Mouse (Mus musculus) left cerebral cortex, adult 2 months (tissue): ENCODE data around the gene Slc26a1. TPM values are rescaled to one million over a fixed set of nuclear protein-coding genes. Genes with fewer than 3 reads are reported as not detected.

Experiments
- DNase-seq, 2 experiments: peaks; one replicate each; pipeline ENCODE4 v3.0.0; 2021 to 2022; ENCODE audit warnings: low spot score in 2 of 2, mixed read lengths in 1 of 2; ENCODE audit errors: extremely low spot score in 1 of 2
- H3K27ac ChIP-seq: fragments of 200-600 bp; 2 replicates; pipeline ENCODE4 v1.8.1; 2022
- H3K4me3 ChIP-seq: fragments of 200-600 bp; 2 replicates; pipeline ENCODE4 v1.8.1; 2022
- CTCF ChIP-seq: fragments of 200-600 bp; IDR thresholded peaks from 2 replicates; pipeline ENCODE4 v1.8.1; 2022; ENCODE audit warnings: antibody characterized with exemption, mild to moderate bottlenecking, moderate library complexity
- intact Hi-C: fragments of 180-260 bp; cut with DNase I; formaldehyde crosslinking; loops from one replicate; pipeline ENCODE4 v1.15.1; 2025
- total RNA-seq, 2 experiments: library from RNA; stranded (reverse); gene quantifications; 2 replicates each; pipeline ENCODE4 v1.2.3; 2021

Slc26a1 gene
- total RNA-seq, 2 experiments from 2014 or later, result 0.89 to 1.4 TPM

DNA sequence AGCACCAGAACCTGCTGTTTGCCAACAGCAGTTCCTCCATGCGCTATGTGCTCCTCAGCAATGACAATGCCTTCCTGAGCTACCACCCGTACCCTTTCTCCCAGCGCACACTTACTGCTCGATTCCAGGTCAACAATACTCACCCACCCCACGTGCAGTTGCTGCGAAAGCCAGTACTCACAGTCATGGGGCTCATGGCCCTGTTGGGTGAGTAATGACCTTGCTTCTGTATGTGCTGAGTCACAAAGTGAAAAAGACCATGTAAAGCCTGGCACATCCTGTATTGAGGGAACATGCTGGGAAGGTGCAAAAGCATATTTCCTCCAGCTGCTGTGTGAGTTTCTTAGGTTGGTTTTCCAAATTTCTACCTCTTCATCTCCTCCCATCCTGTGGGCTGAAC is 5.5 kb upstream of the Slc26a1 start:
- Histone ChIP-seq H3K4me3 (no peak overlapping the region), H3K27ac (no peak overlapping the region)
- intact Hi-C loops, result no loop called here
- no peak for TF ChIP-seq CTCF
- no peak for DNase-seq

DNA sequence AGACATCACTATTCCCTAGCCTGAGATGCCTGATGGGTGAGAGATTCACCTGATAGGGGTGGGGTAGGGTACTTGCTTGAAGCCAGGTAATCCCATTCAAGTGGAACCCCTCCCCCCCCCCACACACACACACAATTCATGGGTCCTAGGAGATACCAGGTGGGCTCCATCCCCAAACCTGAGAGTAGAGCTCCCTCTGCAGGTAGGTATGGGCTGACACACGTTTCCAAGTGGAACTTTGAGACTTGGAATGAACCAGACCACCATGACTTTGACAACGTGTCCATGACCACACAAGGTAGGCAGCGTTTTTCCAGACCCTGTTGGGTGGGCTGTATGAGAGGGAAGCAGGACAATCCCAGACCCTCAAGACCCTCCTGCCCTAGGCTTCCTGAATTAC is 4.5 kb upstream of the Slc26a1 start:
- H3K27ac ChIP-seq, result no peak overlapping the region
- no peak for DNase-seq
- no peak overlapping the region for H3K4me3 ChIP-seq
- peak; percentile 43 for TF ChIP-seq CTCF
- intact Hi-C loops, result no loop called here

DNA sequence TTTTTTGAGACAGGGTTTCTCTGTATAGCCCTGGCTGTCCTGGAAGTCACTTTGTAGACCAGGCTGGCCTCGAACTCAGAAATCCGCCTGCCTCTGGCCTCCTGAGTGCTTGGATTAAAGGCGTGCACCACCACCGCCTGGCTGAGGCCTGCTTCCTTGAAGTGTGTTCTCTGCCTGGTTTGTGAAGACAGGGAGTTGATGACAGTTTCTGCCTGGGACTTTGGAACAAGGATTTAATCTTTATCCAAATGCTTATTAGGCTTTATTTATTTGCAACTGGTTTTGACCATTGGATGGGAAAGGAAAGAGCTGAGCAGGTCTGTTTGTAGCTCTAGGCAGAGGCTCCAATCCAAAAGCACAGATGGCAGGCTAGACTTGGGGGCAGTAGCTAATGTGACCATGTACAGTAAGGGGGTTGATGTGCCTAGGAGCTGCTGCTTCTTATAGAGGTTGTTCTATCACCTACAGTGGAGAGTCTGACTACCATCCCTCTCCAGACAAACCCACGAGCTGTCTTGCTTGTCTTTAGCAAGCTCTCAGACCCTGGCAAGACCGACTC is 3.0 kb upstream of the Slc26a1 start:
- TF ChIP-seq CTCF, result no peak
- no peak overlapping the region for H3K4me3 ChIP-seq
- intact Hi-C loops, result no loop called here
- DNase-seq, result no peak
- no peak overlapping the region; the same call in 1 of the 2 replicates for H3K27ac ChIP-seq

DNA sequence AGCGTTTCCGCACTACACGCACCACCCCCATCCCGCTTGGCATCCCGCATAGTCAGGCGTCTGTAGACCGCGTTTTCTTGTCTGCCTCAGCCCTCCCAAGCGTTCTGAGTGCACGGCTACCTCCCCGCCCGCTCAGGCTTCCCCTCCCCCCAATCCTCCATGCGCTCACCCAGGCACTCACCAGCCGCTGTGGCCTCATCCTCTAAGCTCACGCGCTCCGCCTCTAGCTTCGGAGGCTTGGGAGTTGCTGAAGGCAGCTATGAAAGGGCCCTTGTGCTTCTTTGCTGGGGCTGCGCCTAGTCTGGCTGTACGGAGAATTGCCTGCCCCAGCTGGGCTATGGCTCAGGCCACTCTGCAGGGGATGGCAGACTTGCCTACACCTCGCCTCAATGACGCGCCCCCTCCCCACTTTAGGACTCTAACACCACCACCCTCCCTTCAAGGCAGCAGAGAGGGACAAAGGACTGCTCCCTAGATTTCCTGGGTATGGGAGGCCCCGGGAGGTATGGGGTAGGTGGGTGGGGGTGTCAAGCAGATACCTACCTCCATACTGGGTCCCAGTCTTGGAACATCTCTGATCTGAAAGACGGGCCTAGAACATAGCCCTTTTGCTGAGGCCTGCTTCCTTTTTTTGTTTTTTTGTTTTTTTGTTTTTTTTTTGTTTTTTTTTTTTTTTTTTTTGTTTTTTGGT is 2.4 kb upstream of the Slc26a1 start:
- peak; percentile 78 to 85 for DNase-seq
- intact Hi-C loops, result no loop called here
- TF ChIP-seq CTCF, result no peak; the same call in 1 of the 2 replicates
- H3K4me3 ChIP-seq, result peak overlapping the region; percentile 28
- peak overlapping the region; percentile 90 for H3K27ac ChIP-seq

DNA sequence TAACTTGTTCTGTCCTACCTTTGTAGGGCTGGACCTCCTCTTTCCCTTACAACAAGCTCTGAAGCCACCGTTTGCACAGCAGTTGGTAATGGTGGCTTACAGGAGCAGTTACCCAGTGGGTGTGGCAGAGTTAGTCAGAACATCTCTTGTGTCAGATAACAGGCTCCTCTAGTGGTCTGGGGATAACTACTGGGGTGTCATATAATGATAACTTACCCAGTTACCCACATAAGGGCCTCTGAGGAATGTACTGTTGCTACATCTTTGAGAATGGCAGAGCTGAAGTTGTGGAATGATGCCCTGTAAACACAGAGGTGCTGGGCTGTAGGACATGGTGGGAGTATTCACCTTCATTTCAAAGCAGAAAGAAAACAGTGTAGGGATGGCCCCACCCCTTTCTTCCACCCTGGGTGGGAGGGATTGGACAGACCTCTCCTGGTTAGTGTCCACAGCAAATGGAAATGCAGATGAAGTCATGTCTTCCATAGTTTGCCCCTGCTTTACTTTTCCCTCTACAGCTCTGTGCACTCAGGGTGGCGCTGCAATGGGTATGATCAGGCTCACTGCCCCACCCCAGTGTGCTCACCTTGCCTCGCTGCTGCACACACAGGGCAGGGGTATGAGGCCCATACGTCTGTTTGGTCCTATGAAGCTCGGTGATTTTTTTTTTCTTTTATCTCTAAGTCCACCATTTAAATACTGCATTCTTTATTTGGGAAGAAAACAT is 1.6 kb upstream of the Slc26a1 start:
- intact Hi-C loops, result no loop called here
- DNase-seq, result no peak
- H3K27ac ChIP-seq, result peak overlapping the region; percentile 90
- TF ChIP-seq CTCF, result no peak; the same call in 1 of the 2 replicates
- peak overlapping the region; percentile 28 for H3K4me3 ChIP-seq

DNA sequence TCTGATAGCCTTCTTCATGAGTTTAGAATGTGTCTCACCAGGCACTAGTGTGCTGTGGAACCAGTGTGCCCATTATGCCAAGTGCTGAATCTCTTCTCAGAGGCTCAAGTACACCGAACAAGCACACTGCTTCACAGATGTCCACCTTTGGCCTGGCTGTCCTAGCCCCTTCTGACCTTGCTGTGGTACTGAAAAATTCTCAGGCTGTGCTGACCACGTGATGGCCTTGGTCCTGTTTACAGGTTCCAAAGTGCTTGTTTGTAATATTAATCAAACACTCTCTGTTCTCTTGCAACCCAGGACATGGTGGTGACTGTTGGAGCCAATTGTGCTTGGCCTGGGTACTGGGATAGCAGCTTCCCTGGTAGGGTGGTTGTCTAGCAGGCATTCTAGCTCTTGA is 745 bp downstream of the Slc26a1 start:
- no peak for TF ChIP-seq CTCF
- Histone ChIP-seq H3K27ac (no peak overlapping the region), H3K4me3 (no peak overlapping the region)
- intact Hi-C loops, result no loop called here
- DNase-seq, result no peak

DNA sequence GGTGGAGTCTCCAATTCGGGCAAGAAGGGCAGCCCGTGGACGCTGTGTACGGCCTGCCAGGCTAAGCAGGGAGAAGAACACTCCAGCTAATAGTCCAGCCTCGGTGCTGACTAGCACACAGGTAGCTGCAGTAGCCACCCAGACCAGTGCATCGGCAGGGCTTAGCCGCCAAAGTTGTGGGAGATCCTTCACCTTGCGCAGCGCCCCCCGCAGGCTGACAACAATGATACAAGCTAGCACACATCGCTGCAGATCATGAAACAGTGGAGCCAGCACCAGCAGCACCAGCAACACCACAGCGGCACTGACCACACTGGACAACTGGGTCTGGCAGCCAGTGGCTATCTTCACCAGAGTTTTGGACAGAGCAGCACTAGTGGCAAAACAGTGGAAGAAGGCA is 3.6 kb downstream of the Slc26a1 start:
- no peak overlapping the region for H3K27ac ChIP-seq
- DNase-seq, result no peak
- no peak; the same call in 1 of the 2 replicates for TF ChIP-seq CTCF
- intact Hi-C loops, result loop anchor here (2.0 kb wide), 1 partner anchor 55 kb away; no protein-coding TSS in a partner anchor
- no peak overlapping the region for H3K4me3 ChIP-seq

DNA sequence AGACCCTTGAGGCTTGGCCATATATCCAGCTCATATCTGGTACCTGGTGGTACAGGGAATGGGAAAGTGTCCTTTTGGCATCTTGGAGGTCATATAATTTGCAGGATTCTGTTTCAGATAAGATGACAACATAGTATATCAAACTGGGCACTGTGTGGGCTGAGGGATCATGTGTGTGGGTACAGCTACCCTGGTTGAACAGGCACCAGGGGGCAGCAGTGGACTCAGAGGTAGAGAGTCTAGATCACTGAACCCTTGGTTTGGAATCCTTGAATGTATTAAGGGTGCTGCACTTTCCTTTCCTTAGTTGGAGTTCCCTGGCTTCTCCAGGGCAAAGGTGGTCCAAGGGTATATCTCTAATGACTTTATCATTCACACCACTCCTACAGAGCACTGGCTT is 4.6 kb downstream of the Slc26a1 start:
- Histone ChIP-seq H3K4me3 (no peak overlapping the region), H3K27ac (no peak overlapping the region; the same call in 1 of the 2 replicates)
- peak; percentile 52 for TF ChIP-seq CTCF
- no peak for DNase-seq
- intact Hi-C loops, result loop anchor here (2.0 kb wide), 1 partner anchor 56 kb away; no protein-coding TSS in a partner anchor

DNA sequence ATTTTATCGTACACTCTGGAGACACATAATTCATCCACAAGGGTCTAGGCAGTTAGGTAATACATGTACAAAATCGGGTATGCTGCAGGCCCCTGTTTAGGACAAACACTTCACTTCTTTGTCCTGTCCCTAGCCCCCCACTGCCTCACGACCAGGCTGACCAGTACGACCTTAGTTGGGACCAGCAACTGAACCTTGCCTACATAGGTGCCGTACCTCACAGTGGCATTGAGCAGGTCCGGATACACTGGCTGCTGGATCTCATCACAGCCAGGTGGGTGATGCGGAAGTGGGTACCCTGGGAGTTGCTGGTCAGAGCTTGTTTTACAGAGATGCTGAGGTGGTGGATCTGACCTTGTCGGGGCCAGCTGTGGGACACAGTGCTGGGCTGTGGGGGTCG is 5.4 kb downstream of the Slc26a1 start:
- intact Hi-C loops, result loop anchor here (2.0 to 10.0 kb wide), 3 partner anchors 57 to 535 kb away; partner anchors contain the start of genes Atp5k, Ccdc18 and Tmed5
- Histone ChIP-seq H3K4me3 (peak overlapping the region; percentile 54), H3K27ac (peak overlapping the region; percentile 99)
- DNase-seq, result no peak
- no peak for TF ChIP-seq CTCF

DNA sequence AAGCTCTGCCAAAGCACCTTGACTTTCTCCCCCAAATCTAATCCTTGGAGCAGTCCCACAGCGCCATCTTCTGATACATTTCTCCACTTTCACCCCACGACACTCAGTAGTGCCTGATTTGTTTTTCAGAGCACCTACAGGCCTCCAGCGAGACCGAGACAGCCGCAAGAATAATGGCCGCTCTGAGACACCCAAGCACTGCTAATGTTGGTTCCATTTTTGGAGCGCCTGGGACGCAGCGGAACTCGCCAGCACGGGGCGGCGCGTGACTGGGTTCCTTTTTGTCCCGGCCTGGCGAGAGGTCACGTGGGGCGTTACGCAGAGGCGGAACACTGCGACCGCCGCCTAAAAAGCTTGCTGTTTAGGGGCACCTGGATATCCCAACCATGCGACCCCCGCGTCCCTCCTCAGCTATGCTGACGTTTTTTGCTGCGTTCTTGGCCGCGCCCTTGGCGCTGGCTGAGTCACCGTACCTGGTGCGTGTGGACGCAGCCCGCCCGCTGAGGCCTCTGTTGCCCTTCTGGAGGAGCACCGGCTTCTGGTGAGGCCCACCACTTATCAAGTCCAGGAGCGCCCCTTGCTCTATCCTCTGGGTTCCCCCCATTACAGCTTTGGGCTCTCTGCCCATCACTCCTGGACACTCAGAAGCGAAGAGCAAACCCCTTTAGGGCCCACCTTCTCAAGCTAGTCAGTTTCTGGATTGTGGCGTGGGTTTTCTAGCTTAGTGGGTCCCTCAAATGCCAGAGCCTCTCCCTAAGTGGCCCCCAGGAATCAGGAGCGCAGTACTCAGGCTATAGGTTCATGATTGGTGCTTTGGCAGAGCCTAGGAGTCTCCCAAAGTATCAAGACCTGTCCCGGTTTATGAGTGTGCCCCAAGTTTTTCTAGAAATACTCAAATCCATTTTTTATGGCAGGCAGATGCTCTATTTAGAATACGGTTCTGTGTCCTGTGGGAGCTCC is 6.1 kb downstream of the Slc26a1 start, which contains the start of gene Dgkq:
Gene Dgkq, minus strand, starts transcription at position 696 of the 960 bp plus-strand sequence.
- intact Hi-C loops, result loop anchor here (5.0 to 10.0 kb wide), 2 partner anchors 237 to 534 kb away; partner anchors contain the start of genes Atp5k, Ccdc18 and Tmed5
- peak; percentile 86 to 88 for DNase-seq
- TF ChIP-seq CTCF, result peak; percentile 68
- Histone ChIP-seq H3K27ac (peak within 1 kb of the TSS; percentile 99), H3K4me3 (peak within 1 kb of the TSS; percentile 54)

DNA sequence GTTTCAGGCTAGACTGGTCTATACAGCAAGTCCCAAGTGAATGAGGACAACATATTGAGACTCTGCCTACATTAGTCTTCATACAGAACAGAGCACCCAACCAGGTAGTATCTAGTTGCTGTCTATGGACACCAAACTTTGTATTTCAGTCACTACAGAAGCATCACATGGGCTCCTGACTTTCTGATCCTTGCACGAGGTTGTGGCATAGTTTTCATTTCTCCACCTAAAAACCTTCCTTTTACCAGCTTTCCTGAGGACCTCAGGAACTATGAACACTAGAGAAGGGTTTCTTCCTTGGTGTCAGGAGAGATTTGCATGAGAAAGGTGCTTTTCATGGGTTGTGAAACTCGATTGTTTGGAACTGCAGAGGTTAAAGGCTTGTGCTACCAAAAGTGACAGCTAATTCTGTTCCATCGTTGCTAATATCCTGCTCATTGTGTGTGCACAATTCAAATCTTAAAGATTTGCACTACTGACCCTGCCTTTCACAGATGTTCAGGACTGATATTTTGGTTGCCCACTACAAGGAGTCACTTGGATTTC is 6.9 kb downstream of the Slc26a1 start:
- peak overlapping the region; percentile 99 for H3K27ac ChIP-seq
- no peak for TF ChIP-seq CTCF
- peak overlapping the region; percentile 54 for H3K4me3 ChIP-seq
- intact Hi-C loops, result loop anchor here (5.0 to 10.0 kb wide), 2 partner anchors 236 to 534 kb away; partner anchors contain the start of genes Atp5k, Ccdc18 and Tmed5
- DNase-seq, result no peak
